In the genomic region with DNA sequence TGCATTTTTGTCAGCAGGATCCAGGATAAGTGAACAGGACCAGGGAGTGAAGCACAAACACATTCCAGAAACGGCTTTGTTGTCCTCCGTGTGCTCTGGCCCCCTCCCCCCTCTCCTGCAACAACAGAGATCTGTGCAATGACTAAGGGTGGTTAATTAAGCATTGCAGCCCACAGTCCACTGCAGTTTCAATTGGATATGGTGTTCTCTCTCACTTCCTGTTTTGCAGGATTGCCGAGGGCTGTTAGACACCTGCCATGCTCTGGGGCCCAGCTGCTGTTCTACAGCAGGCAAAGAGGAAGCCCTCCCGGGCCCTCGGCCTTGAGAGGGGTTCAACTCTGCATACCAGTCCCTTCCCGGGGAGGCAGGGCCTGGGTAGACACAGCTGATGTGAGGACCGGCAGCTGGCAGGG, we compare ENCODE assay signal across 8 mouse cellular contexts.
DNase-seq lines count a peak whose midpoint lies in the region; ATAC-seq and TF ChIP-seq lines count a peak whose summit lies in the region.

No protein-coding gene starts in this region.

- peaks cover 17% of the 10 kb centered on the region for H3K27me3 ChIP-seq in embryonic facial prominence, embryonic 10.5 days (replicated peaks; ENCODE audit: low read depth, poor library complexity, severe bottlenecking)
- H3K27me3 ChIP-seq in hindbrain, embryonic 16.5 days (replicated peaks; ENCODE audit: control insufficient read depth, insufficient read depth, low read length) = no peaks in the 10 kb centered on the region
- no peaks in the 10 kb centered on the region for H3K27me3 ChIP-seq in lung, embryonic 14.5 days (ENCODE audit: insufficient read depth, low read length)

- DNase-seq in gastrocnemius, adult 2 months = peak; percentile 48
- no peak for DNase-seq in gastrocnemius, adult 18-20 months (ENCODE audit: low spot score)
- DNase-seq in B cell, adult 2 months = peak; percentile 86 to 89
- DNase-seq in embryonic facial prominence, embryonic 10.5 days (ENCODE audit: low spot score) = peak; percentile 46
- peak; percentile 34 for DNase-seq in lung, embryonic 14.5 days
- peak; percentile 50 for DNase-seq in retina, embryonic 14.5 days (ENCODE audit: low spot score)
- DNase-seq in urinary bladder, adult 2 months (ENCODE audit: low spot score) = no peak

- ATAC-seq in hindbrain, embryonic 16.5 days = peak; percentile 71
- 0 out of 2 replicates have a peak, but pooled peaks have one; percentile 49 for ATAC-seq in lung, embryonic 14.5 days (ENCODE audit: insufficient read depth)

- H3K4me2 ChIP-seq in hindbrain, embryonic 16.5 days (ENCODE audit: low read length) = no peak overlapping the region
- no peak overlapping the region for H3K4me2 ChIP-seq in lung, embryonic 14.5 days

- peaks cover 17% of the 10 kb centered on the region for H3K4me1 ChIP-seq in embryonic facial prominence, embryonic 10.5 days
- H3K4me1 ChIP-seq in hindbrain, embryonic 16.5 days (ENCODE audit: control insufficient read depth, insufficient read depth, low read depth, low read length) = peaks cover 5% of the 10 kb centered on the region
- no peaks in the 10 kb centered on the region for H3K4me1 ChIP-seq in lung, embryonic 14.5 days (ENCODE audit: insufficient read depth)

- H3K9me3 ChIP-seq in embryonic facial prominence, embryonic 10.5 days = no peaks in the 10 kb centered on the region
- no peaks in the 10 kb centered on the region for H3K9me3 ChIP-seq in hindbrain, embryonic 16.5 days (ENCODE audit: control insufficient read depth, low read length)
- H3K9me3 ChIP-seq in lung, embryonic 14.5 days (ENCODE audit: low read depth, low read length) = no peaks in the 10 kb centered on the region

- no peak for TF ChIP-seq CTCF in gastrocnemius, adult 2 months (IDR thresholded peaks at IDR 0.05)
- TF ChIP-seq CTCF in lung, embryonic 14.5 days (IDR thresholded peaks at IDR 0.05; ENCODE audit: low read depth) = no peak

- intact Hi-C loops in gastrocnemius, adult 2 months (cut with DNase I) = no loop called here

- WGBS in embryonic facial prominence, embryonic 10.5 days = 9% methylated on average over 7 of the region's 7 CpGs
- WGBS in hindbrain, embryonic 16.5 days = 8% methylated on average over 7 of the region's 7 CpGs
- 28% methylated on average over 7 of the region's 7 CpGs for WGBS in lung, embryonic 14.5 days

- H3K4me3 ChIP-seq in gastrocnemius, adult 2 months = no peak overlapping the region
- H3K4me3 ChIP-seq in embryonic facial prominence, embryonic 10.5 days = no peak overlapping the region
- no peak overlapping the region for H3K4me3 ChIP-seq in hindbrain, embryonic 16.5 days (ENCODE audit: low read length)
- H3K4me3 ChIP-seq in lung, embryonic 14.5 days (ENCODE audit: low read depth, low read length) = no peak overlapping the region

- no peaks in the 10 kb centered on the region for H3K36me3 ChIP-seq in embryonic facial prominence, embryonic 10.5 days (replicated peaks)
- no peaks in the 10 kb centered on the region for H3K36me3 ChIP-seq in hindbrain, embryonic 16.5 days (ENCODE audit: control insufficient read depth, insufficient read depth, low read length)
- H3K36me3 ChIP-seq in lung, embryonic 14.5 days (ENCODE audit: insufficient read depth) = no peaks in the 10 kb centered on the region

- 0 out of 2 replicates have a peak overlapping the region, but pooled peaks have one; percentile 14 for H3K9ac ChIP-seq in hindbrain, embryonic 16.5 days (ENCODE audit: low read depth, low read length)
- H3K9ac ChIP-seq in lung, embryonic 14.5 days = no peak overlapping the region

- no peak overlapping the region for H3K27ac ChIP-seq in gastrocnemius, adult 2 months
- peak overlapping the region; percentile 41; the same call in 1 of the 2 replicates for H3K27ac ChIP-seq in embryonic facial prominence, embryonic 10.5 days (replicated peaks)
- H3K27ac ChIP-seq in hindbrain, embryonic 16.5 days (ENCODE audit: low read depth, low read length) = no peak overlapping the region
- no peak overlapping the region for H3K27ac ChIP-seq in lung, embryonic 14.5 days (ENCODE audit: low read depth)

Comparison
In these comparisons a context has a peak if more than half of its experiments do, and no peak if none do; other contexts are left out.
1. DNase-seq: peak in gastrocnemius, adult 2 months (single experiment), B cell, adult 2 months (2 of 2), embryonic facial prominence, embryonic 10.5 days (single experiment), lung, embryonic 14.5 days (single experiment) and retina, embryonic 14.5 days (single experiment); none in gastrocnemius, adult 18-20 months (single experiment) and urinary bladder, adult 2 months (single experiment).